Mouse (Mus musculus) spleen, postnatal 4 days (tissue): ENCODE results near the gene Usp33.

Source experiments
- DNase-seq, 2 experiments: peaks; one replicate each; pipeline ENCODE4 v3.0.0; 2022; ENCODE audit warnings: low spot score in 2 of 2

The Usp33 gene

DNA sequence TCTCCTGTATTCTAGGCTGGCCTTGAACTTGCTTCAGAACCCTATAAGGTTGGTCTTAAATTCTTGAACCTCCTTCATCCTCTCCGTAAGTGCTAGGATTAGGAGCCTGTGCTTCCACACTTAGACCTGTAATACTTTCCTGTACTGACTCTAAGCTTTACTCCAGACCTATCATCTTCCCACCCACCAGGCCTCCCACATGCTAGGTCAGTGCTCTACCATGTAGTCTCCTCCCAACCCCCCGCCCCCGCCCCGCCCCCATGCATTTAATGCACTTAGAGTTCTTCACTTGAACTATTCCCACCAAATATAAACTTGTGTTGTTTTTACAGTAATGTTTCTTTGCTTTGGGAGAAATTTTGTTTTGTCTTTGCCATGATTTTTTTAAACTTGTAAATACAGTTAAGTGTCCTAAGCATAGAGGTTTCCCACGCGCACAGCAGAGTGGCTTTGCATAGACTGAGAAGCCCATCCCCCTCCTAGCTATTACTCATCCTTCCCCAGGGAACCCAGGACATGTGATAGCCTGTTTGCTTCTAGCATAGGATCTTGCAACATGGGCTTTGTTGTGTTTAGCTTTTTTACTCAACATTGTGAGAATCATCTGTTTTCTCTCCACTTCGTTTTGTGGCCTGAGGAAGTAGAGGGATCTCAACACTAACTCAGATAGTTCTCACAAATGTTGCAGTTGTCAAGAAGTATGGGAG is 55.8 kb downstream of the Usp33 start:
- DNase-seq, result no peak

DNA sequence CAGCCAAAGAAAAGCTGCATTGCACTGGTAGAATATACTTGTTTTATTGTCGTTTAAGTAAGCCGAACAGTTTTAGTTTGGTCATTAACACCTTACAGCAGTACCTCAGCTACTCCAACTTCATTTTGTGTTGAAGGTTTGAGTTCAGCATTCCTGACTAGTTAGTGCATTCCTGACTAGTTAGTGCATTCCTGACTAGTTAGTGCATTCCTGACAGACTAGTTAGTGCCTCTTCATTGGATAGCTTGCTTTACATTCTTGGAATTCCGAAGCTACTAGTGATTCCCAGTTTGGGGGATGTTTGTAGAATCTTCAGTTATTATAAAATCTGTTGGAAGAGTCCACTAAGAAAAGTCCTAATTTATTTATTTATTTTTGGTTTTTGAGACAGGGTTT is 56.4 kb downstream of the Usp33 start:
- DNase-seq, result no peak

GRCm38 (mm10) chr3:152403827-152404226 is 57.5 kb downstream of the Usp33 start:
- DNase-seq, result no peak

DNA sequence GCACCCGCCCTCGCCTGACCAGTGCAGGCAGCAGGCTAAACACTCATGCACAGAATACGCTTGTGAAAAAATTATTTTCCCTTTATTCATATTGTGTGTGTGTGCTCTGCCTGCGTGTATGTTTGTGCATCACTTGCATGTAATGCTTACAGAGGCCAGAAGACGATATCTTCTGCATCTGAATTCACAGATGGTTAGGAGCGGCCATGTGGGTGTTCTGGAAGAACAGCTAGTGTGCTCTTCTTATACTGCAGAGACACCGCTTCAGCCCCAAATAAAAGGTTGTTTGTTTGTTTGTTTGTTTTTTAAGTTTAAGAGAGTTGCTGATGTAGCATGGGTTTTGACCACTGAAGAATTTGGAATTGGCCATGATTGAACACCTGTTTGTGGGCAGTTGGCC is 59.1 kb downstream of the Usp33 start:
- DNase-seq, result no peak

GRCm38 (mm10) chr3:152405978-152406640 is 59.8 kb downstream of the Usp33 start:
- no peak for DNase-seq

DNA sequence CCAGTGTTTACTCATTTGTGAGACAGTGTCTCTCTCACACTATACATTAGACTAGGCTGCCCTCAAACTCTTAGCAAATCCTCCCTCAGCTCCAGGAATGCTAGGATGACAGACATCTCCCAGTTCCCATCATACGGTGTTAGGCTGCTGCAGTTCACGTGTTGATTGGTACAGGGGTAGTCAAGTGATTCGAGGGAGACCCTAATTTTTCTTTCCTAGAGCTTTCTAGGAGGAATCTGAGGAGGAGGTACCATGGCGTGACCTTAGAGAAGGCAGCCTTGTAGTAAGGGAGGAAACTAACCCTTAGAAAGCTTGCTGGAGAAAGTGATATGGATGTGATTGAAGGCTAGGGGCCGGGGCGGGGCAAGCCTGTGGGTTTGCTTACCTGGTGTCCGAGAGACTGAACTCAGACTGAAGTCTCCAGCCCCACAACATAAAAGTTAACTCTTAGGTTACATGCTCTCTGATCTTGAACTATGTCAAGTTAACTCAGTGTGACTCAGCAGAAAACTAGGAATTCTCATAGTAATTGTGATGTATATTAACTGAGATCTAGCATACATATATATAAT is 64.8 kb downstream of the Usp33 start:
- no peak for DNase-seq

GRCm38 (mm10) chr3:152412362-152412761 is 66.1 kb downstream of the Usp33 start:
- DNase-seq, result no peak

- DNase-seq, result no peak
Observed at GRCm38 (mm10) chr3:152428925-152429324, 82.6 kb downstream of the Usp33 start.

DNA sequence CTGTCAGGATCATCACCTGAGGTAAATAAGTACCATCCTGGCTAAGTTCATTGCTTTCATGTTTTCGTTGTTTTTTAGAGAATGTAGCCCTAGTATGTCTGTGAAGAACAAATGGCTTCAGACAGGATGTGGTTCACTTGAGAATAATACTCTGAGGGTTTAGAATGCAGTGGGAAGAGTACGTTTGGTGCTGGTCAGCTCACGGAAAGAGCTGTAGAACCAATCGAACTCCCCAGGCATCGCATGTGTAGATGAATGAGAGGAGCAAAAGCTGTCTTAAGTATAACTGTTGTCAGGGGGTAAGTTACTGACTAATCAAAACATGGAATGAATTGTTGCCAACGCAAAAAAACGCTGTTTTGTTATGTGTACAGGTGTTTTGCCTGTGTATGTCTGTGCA is 86.4 kb downstream of the Usp33 start:
- no peak for DNase-seq

- no peak for DNase-seq
Observed at GRCm38 (mm10) chr3:152435590-152435989, 89.3 kb downstream of the Usp33 start.

DNA sequence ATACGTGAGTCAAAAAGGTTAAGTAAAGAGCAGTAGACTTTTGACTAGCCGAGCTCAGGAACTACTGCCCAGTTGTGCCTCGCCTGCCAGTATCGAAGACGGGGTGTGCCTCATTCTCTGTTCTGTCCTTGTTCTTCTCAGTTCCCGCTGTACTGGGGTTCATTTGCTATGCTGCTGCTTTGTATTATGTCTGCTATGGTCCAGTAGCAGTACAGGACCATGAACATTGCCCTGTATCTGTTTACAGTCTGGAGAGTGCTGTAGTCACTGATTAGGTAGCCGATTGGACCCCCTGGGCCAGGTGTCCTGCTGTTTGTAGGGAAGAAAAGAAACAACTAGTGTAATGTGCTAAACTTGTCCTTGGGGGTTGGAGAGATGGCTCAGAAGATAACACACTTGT is 91.8 kb downstream of the Usp33 start:
- no peak for DNase-seq

GRCm38 (mm10) chr3:152442795-152443194 is 96.5 kb downstream of the Usp33 start:
- DNase-seq, result no peak
